Mouse (Mus musculus) heart, embryonic 12.5 days (tissue): ENCODE measurements around the gene Hephl1. TPM values are rescaled to one million over a fixed set of nuclear protein-coding genes. Genes with fewer than 3 reads are reported as not detected.

Source experiments
- ATAC-seq: fragments of 200-750 bp; cut with Nextera tagmentation; 2 replicates; pipeline ENCODE4 v1.8.0; 2017; ENCODE audit warnings: moderate TSS enrichment, moderate library complexity; ENCODE audit not compliant: insufficient number of reproducible peaks, low FRiP score
- H3K27ac ChIP-seq: fragments of 300-500 bp; sonication (generic); 2 replicates; pipeline ENCODE4 v1.5.1; 2016; ENCODE audit warnings: mild to moderate bottlenecking, moderate library complexity; ENCODE audit not compliant: poor library complexity, severe bottlenecking
- H3K27me3 ChIP-seq: fragments of 300-500 bp; sonication (generic); replicated peaks from 2 replicates; pipeline ENCODE4 v1.6.1; 2016; ENCODE audit warnings: mild to moderate bottlenecking, moderate library complexity
- H3K36me3 ChIP-seq: fragments of 300-500 bp; sonication (generic); 2 replicates; pipeline ENCODE4 v1.6.1; 2016; ENCODE audit warnings: mild to moderate bottlenecking, moderate library complexity
- H3K4me1 ChIP-seq: fragments of 300-500 bp; sonication (generic); replicated peaks from 2 replicates; pipeline ENCODE4 v1.6.1; 2016; ENCODE audit warnings: mild to moderate bottlenecking
- H3K4me2 ChIP-seq: fragments of 300-500 bp; sonication (generic); 2 replicates; pipeline ENCODE4 v1.6.1; 2016; ENCODE audit warnings: mild to moderate bottlenecking, moderate library complexity
- H3K4me3 ChIP-seq: fragments of 300-500 bp; sonication (generic); 2 replicates; pipeline ENCODE4 v1.5.1; 2016; ENCODE audit warnings: mild to moderate bottlenecking
- H3K9ac ChIP-seq: fragments of 300-500 bp; sonication (generic); 2 replicates; pipeline ENCODE4 v1.6.1; 2016; ENCODE audit warnings: mild to moderate bottlenecking, moderate library complexity
- H3K9me3 ChIP-seq: fragments of 300-500 bp; sonication (generic); replicated peaks from 2 replicates; pipeline ENCODE4 v1.6.1; 2016; ENCODE audit warnings: mild to moderate bottlenecking, moderate library complexity
- WGBS: fragments of 180-500 bp; shearing (Covaris S2); methylation state at CpG from one replicate; pipeline ENCODE4 v1.1.7; 2016; 5-methylcytosine and 5-hydroxymethylcytosine counted together
- polyA plus RNA-seq: library from polyadenylated mRNA; unstranded; fragments of >200 nt; fragmentation: Nextera tagmentation; extraction: Ambion mirVana; gene quantifications from 2 replicates; pipeline ENCODE4 v1.2.1, GENCODE M21; 2016

The Hephl1 gene
- polyA plus RNA-seq, 1 experiment from 2014 or later: not detected

- WGBS: 74% methylated on average over 7 of the region's 7 CpGs
- Histone ChIP-seq H3K27me3 (no peaks in the 10 kb centered on the region), H3K36me3 (0 out of 2 replicates have a peak, but pooled peaks cover 3% of the 10 kb centered on the region), H3K4me1 (peaks cover 17% of the 10 kb centered on the region), H3K27ac (no peak overlapping the region), H3K9ac (no peak overlapping the region), H3K4me2 (no peak overlapping the region), H3K4me3 (no peak overlapping the region), H3K9me3 (0 out of 2 replicates have a peak, but pooled peaks cover 5% of the 10 kb centered on the region)
- no peak; the same call in 1 of the 2 replicates for ATAC-seq
Observed at GRCm38 (mm10) chr9:15034546-15035273, 77.2 kb downstream of the Hephl1 start.

GRCm38 (mm10) chr9:15033568-15034160, 78.2 kb downstream of the Hephl1 start:
- no peak overlapping the region for H3K27ac ChIP-seq
- no peak overlapping the region for H3K4me2 ChIP-seq
- no peak overlapping the region for H3K4me3 ChIP-seq
- H3K9me3 ChIP-seq: 0 out of 2 replicates have a peak, but pooled peaks cover 5% of the 10 kb centered on the region
- no peaks in the 10 kb centered on the region for H3K27me3 ChIP-seq
- WGBS: 62% methylated on average over 5 of the region's 5 CpGs
- no peak for ATAC-seq
- H3K36me3 ChIP-seq: 0 out of 2 replicates have a peak, but pooled peaks cover 3% of the 10 kb centered on the region
- H3K4me1 ChIP-seq: peaks cover 22% of the 10 kb centered on the region
- H3K9ac ChIP-seq: no peak overlapping the region

GRCm38 (mm10) chr9:15032797-15033196, 79.1 kb downstream of the Hephl1 start:
- peaks cover 22% of the 10 kb centered on the region for H3K4me1 ChIP-seq
- 85% methylated on average over 4 of the region's 4 CpGs for WGBS
- H3K9me3 ChIP-seq: 0 out of 2 replicates have a peak, but pooled peaks cover 1% of the 10 kb centered on the region
- H3K27me3 ChIP-seq: no peaks in the 10 kb centered on the region
- no peak overlapping the region for H3K4me3 ChIP-seq
- ATAC-seq: no peak
- no peak overlapping the region for H3K4me2 ChIP-seq
- no peak overlapping the region for H3K27ac ChIP-seq
- 0 out of 2 replicates have a peak, but pooled peaks cover 3% of the 10 kb centered on the region for H3K36me3 ChIP-seq
- no peak overlapping the region for H3K9ac ChIP-seq

DNA sequence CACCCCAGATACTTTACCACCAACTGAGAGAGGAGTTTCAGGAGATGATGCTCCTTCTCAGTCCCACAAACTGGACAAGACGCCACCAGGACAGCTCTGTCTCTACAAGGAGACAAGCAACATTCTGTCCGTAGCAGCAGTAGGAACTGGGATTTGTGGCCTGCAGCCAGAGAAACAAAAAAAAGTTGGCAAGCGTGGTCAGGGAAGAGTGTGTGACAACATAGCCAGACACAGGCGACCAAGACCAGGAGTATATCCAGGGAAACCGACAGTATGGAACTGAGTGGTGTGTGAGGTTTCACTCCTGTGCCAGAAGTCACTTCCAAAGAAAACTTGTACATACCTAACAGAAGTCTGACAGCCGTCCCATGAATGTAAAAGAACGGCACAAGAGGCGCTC, 81.1 kb downstream of the Hephl1 start:
- Histone ChIP-seq H3K9ac (no peak overlapping the region), H3K4me3 (no peak overlapping the region), H3K27ac (no peak overlapping the region), H3K27me3 (no peaks in the 10 kb centered on the region), H3K36me3 (peaks cover 13% of the 10 kb centered on the region), H3K9me3 (peaks cover 6% of the 10 kb centered on the region), H3K4me1 (peaks cover 18% of the 10 kb centered on the region), H3K4me2 (no peak overlapping the region)
- ATAC-seq: no peak
- 47% methylated on average over 8 of the region's 8 CpGs for WGBS

- Histone ChIP-seq H3K9ac (no peak overlapping the region), H3K4me2 (no peak overlapping the region), H3K27me3 (no peaks in the 10 kb centered on the region), H3K4me3 (no peak overlapping the region), H3K27ac (no peak overlapping the region), H3K9me3 (peaks cover 6% of the 10 kb centered on the region), H3K36me3 (peaks cover 13% of the 10 kb centered on the region), H3K4me1 (peaks cover 12% of the 10 kb centered on the region)
- ATAC-seq: peak; percentile 64
- 39% methylated on average over 5 of the region's 5 CpGs for WGBS
Observed at GRCm38 (mm10) chr9:15029025-15029727, 82.7 kb downstream of the Hephl1 start.

- Histone ChIP-seq H3K27me3 (no peaks in the 10 kb centered on the region), H3K4me3 (no peak overlapping the region), H3K9ac (no peak overlapping the region), H3K4me2 (no peak overlapping the region), H3K36me3 (peaks cover 13% of the 10 kb centered on the region), H3K27ac (no peak overlapping the region), H3K9me3 (peaks cover 6% of the 10 kb centered on the region), H3K4me1 (0 out of 2 replicates have a peak, but pooled peaks cover 8% of the 10 kb centered on the region)
- ATAC-seq: no peak
- whole genome bisulfite sequencing: 61% methylated on average over 3 of the region's 3 CpGs
Observed at GRCm38 (mm10) chr9:15027725-15028124, 84.2 kb downstream of the Hephl1 start.

DNA sequence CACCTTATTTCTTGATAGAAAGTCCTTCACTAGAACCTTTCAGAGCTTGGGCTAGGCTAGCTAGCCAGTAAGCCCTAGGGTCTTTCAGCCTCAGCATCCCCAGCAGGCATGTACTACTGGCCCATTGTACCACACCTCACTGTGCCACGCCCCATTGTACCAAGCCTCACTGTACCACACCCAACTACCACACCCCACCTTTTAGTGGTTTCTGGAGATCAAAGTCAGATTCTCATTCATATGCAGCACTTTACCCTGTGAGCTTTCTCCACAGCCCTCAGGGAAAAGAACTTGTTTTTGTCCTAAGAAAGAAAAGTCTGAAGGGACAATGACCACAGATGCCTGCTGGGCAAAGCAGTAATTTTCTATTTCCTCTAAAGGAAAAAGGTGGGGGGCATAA, 88.9 kb downstream of the Hephl1 start:
- H3K27me3 ChIP-seq: no peaks in the 10 kb centered on the region
- H3K36me3 ChIP-seq: peaks cover 20% of the 10 kb centered on the region
- H3K4me2 ChIP-seq: no peak overlapping the region
- 84% methylated on average over 1 of the region's 1 CpGs for whole genome bisulfite sequencing
- H3K9me3 ChIP-seq: peaks cover 6% of the 10 kb centered on the region
- H3K4me1 ChIP-seq: peaks cover 3% of the 10 kb centered on the region; the same call in 1 of the 2 replicates
- H3K27ac ChIP-seq: no peak overlapping the region
- ATAC-seq: no peak
- H3K9ac ChIP-seq: no peak overlapping the region
- H3K4me3 ChIP-seq: no peak overlapping the region

DNA sequence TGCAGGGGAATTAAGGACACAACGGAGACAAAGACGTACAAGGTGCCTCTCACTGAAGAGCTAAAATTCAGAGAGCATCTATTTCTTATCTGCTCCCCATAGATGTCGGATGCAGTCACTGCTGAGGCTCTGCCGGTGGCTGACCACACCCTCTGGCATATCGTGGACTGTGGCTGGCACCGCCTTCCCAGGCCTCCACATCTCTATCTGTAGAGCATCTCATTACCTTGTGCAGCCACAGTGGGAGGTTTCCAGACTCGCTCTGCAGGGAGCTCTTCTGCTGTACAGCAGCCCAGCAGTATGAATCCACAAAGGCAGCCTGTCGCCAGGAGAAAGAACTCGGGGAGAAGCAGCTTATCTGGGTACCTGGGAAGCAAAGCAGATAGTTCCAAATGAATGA, 90.8 kb downstream of the Hephl1 start:
- no peak overlapping the region for H3K9ac ChIP-seq
- peaks cover 18% of the 10 kb centered on the region for H3K36me3 ChIP-seq
- no peak overlapping the region for H3K4me3 ChIP-seq
- peaks cover 9% of the 10 kb centered on the region; the same call in 1 of the 2 replicates for H3K4me1 ChIP-seq
- H3K4me2 ChIP-seq: no peak overlapping the region
- ATAC-seq: no peak
- H3K9me3 ChIP-seq: peaks cover 3% of the 10 kb centered on the region
- H3K27ac ChIP-seq: no peak overlapping the region
- no peaks in the 10 kb centered on the region for H3K27me3 ChIP-seq
- WGBS: 57% methylated on average over 9 of the region's 9 CpGs

DNA sequence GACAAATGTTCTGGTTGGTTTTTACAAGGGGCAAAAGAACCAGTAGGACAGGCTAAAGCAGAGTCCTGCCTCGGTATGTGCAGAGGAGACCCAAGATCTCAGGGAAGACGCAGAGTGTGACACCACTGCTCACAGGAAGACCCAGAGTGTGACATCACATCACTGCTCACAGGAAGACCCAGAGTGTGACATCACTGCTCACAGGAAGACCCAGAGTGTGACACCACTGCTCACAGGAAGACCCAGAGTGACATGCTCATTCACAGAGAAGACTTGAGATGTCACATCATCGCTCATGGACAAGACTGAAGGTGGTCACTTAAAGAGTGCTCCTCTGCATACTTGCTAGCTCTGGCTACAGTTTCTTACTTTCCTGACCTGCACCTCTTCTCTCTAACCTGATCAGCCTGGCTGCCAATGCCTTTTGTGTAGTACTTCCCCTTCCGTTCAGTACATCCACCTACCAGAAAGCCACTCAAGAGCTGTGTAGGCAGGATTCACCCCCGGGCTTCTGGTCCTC, 91.3 kb downstream of the Hephl1 start:
- Histone ChIP-seq H3K36me3 (peaks cover 15% of the 10 kb centered on the region; the same call in 1 of the 2 replicates), H3K27me3 (no peaks in the 10 kb centered on the region), H3K27ac (no peak overlapping the region), H3K4me1 (peaks cover 9% of the 10 kb centered on the region; the same call in 1 of the 2 replicates), H3K9me3 (no peaks in the 10 kb centered on the region), H3K4me3 (no peak overlapping the region), H3K9ac (no peak overlapping the region), H3K4me2 (no peak overlapping the region)
- ATAC-seq: no peak
- 83% methylated on average over 5 of the region's 5 CpGs for WGBS

DNA sequence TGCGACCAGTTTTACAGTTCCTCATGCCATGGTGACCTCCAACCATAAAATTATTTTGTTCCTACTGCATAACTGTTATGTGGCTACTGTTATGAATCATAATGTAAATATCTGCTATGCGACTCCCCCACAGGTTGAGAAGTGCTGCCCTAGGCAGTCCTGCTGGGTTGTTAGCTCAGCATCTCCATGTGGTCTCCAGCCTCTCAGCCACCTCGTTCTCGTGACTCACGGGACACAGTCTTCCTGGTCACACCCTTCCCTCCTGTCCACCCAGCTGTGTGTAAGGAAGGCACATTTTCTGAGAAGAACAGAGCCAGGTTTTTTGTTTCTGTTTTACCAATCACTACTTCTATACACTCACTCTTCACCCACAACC, 93.2 kb downstream of the Hephl1 start:
- no peak overlapping the region for H3K9ac ChIP-seq
- no peak for ATAC-seq
- H3K27ac ChIP-seq: no peak overlapping the region
- 78% methylated on average over 5 of the region's 5 CpGs for WGBS
- no peak overlapping the region for H3K4me2 ChIP-seq
- no peaks in the 10 kb centered on the region for H3K9me3 ChIP-seq
- H3K27me3 ChIP-seq: no peaks in the 10 kb centered on the region
- peaks cover 15% of the 10 kb centered on the region; the same call in 1 of the 2 replicates for H3K36me3 ChIP-seq
- H3K4me3 ChIP-seq: no peak overlapping the region
- peaks cover 9% of the 10 kb centered on the region; the same call in 1 of the 2 replicates for H3K4me1 ChIP-seq
